Mouse (Mus musculus) ES-E14 (cell line): Measurements from ENCODE around the gene Angptl6. TPM values are rescaled to one million over a fixed set of nuclear protein-coding genes. Genes with fewer than 3 reads are reported as not detected.

Experiments used
- DNase-seq: peaks from one replicate; pipeline ENCODE4 v3.0.0-alpha.2; 2013; ENCODE audit warnings: low read depth, low spot score
- H3K27ac ChIP-seq: 2 replicates; pipeline ENCODE4 v1.5.1; 2012; ENCODE audit warnings: low read depth, mild to moderate bottlenecking, low read length, moderate library complexity, mixed read lengths; ENCODE audit not compliant: poor library complexity, insufficient read depth, severe bottlenecking
- H3K36me3 ChIP-seq: 2 replicates; pipeline ENCODE4 v1.6.1; 2012; ENCODE audit warnings: mild to moderate bottlenecking, low read length, moderate library complexity, mixed read lengths; ENCODE audit not compliant: control insufficient read depth, poor library complexity, insufficient read depth, severe bottlenecking
- H3K4me1 ChIP-seq, 2 experiments: fragments of 150-350 bp in 1 of 2; sonication (generic) in 1 of 2; 2 replicates each; pipeline ENCODE4 v1.6.1; 2012; ENCODE audit warnings: low read length in 2 of 2, mild to moderate bottlenecking in 1 of 2, mixed read lengths in 1 of 2; ENCODE audit not compliant: control insufficient read depth in 2 of 2, insufficient read depth in 2 of 2, poor library complexity in 1 of 2
- H3K4me3 ChIP-seq, 2 experiments: fragments of 150-350 bp in 1 of 2; sonication (generic) in 1 of 2; 2 replicates each; pipeline ENCODE4 v1.5.1; 2012; ENCODE audit warnings: low read length in 2 of 2, low read depth in 1 of 2, mild to moderate bottlenecking in 1 of 2, mixed read lengths in 1 of 2; ENCODE audit not compliant: insufficient read depth in 1 of 2, poor library complexity in 1 of 2, severe bottlenecking in 1 of 2
- H3K9ac ChIP-seq: 2 replicates; pipeline ENCODE4 v1.6.1; 2012; ENCODE audit warnings: low read depth, mild to moderate bottlenecking, low read length, mixed read lengths; ENCODE audit not compliant: poor library complexity, insufficient read depth, severe bottlenecking
- H3K9me3 ChIP-seq: fragments of 150-350 bp; sonication (generic); 2 replicates; pipeline ENCODE4 v1.6.1; 2012; ENCODE audit warnings: low read depth, mild to moderate bottlenecking, low read length; ENCODE audit not compliant: control insufficient read depth, insufficient read depth
- CHD2 ChIP-seq: IDR thresholded peaks from 2 replicates; pipeline ENCODE4 v1.6.1; 2014; ENCODE audit warnings: mild to moderate bottlenecking, low read depth, low read length, inconsistent platforms
- HCFC1 ChIP-seq: IDR thresholded peaks from 2 replicates; pipeline ENCODE4 v1.6.1; 2012; ENCODE audit warnings: low read length, inconsistent platforms, borderline replicate concordance; ENCODE audit not compliant: insufficient read depth
- MAFK ChIP-seq: IDR thresholded peaks from 2 replicates; pipeline ENCODE4 v1.6.1; 2014; ENCODE audit warnings: mild to moderate bottlenecking, low read depth, low read length, inconsistent platforms; ENCODE audit not compliant: insufficient read depth
- ZC3H11A ChIP-seq: IDR thresholded peaks from 2 replicates; pipeline ENCODE4 v1.6.1; 2012; ENCODE audit warnings: low read depth, mild to moderate bottlenecking, inconsistent platforms, low read length, borderline replicate concordance
- ZNF384 ChIP-seq: IDR thresholded peaks from 2 replicates; pipeline ENCODE4 v1.6.1; 2012; ENCODE audit warnings: low read depth, low read length, inconsistent platforms
- in situ Hi-C, 2 experiments: fragments of 600-800 bp; cut with MboI; formaldehyde crosslinking; loops; one replicate each; pipeline ENCODE4 v1.15.1; 2025; ENCODE audit warnings: low sequenced_read_pairs in 2 of 2, inconsistent platforms in 1 of 2; ENCODE audit not compliant: unreplicated experiment in 2 of 2
- total RNA-seq: library from RNA; depleted of rRNA; stranded (reverse); fragments of 300-350 nt; gene quantifications from 2 replicates; pipeline ENCODE4 v1.2.3, GENCODE M21; 2012

Gene Angptl6
- total RNA-seq, 1 experiment = 4.1 TPM

DNA sequence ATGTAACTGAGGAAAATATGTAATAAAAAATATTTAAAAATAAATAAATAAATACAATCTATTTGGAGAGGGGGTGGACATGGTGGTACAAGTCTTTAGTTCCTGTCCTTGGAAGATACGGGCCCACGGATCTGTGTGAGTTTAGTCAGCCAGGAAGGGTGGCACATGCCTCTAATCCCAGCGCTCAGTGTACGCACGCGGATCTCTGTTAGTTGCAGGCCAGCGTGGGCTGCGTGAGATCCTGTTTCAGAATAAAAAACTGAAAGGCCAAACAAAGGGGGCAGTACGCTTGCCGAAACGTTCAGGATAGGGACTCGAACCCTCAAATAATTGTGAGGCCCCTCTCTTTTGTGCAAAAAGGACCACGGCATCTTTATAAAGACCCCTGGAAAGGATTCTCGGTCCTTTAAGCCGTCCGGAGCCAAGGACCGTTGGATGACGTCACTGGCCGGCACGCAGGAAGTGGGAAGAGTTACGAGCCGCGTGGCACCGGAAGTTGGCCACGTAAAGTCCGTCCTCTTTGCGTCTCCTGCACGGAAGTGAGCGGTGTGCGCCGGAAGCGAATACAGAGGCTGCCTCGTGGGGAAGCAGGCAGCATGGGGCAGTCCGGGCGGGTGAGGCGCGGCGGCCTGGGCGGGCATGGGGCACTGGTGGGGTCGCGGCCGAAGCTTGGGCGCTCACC lies 8.3 kb upstream of the Angptl6 start, which contains the start of gene Ppan:
Gene Ppan, plus strand, starts transcription at position 472 of the 682 bp plus-strand sequence.
- Histone ChIP-seq H3K36me3 (peaks cover 35% of the 10 kb centered on the region), H3K9ac (peak within 1 kb of the TSS; percentile 97), H3K4me1 (peaks cover 0 to 14% of the 10 kb centered on the region in 2 experiments; a peak in 1 of 4 replicates), H3K9me3 (peaks cover 3% of the 10 kb centered on the region; the same call in 1 of the 2 replicates), H3K27ac (peak within 1 kb of the TSS; percentile 88), H3K4me3 (peak within 1 kb of the TSS; percentile 86 to 96)
- in situ Hi-C loops = no loop called here
- TF ChIP-seq CHD2 = no peak
- TF ChIP-seq HCFC1 = peak; percentile 82; the same call in 1 of the 2 replicates
- no peak for TF ChIP-seq MAFK
- peak; percentile 95 for DNase-seq

DNA sequence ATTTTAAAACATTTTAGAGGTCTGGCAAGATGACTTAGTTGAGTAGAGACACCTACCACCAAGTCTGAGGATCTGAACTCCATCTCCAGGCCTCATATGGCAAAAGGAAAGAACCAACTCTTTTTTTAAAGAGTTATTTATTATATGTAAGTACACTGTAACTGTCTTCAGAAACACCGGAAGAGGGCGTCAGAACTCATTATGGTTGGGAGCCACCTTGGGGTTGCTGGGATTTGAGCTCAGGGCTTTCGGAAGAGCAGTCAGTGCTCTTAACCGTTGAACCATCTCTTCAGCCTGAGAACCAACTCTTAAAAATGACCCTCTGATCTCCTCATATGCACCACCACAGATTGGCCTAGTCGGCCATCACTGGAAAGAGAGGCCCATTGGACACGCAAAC lies 7.7 kb upstream of the Angptl6 start:
- TF ChIP-seq ZNF384 = no peak
- TF ChIP-seq CHD2 = no peak
- TF ChIP-seq ZC3H11A = no peak
- no peak for TF ChIP-seq MAFK
- TF ChIP-seq HCFC1 = no peak
- Histone ChIP-seq H3K9ac (no peak overlapping the region; the same call in 1 of the 2 replicates), H3K4me1 (peaks cover 0 to 12% of the 10 kb centered on the region in 2 experiments; a peak in 1 of 4 replicates), H3K27ac (no peak overlapping the region), H3K4me3 (no peak overlapping the region), H3K36me3 (peaks cover 31% of the 10 kb centered on the region), H3K9me3 (peaks cover 3% of the 10 kb centered on the region; the same call in 1 of the 2 replicates)
- in situ Hi-C loops = no loop called here
- no peak for DNase-seq

DNA sequence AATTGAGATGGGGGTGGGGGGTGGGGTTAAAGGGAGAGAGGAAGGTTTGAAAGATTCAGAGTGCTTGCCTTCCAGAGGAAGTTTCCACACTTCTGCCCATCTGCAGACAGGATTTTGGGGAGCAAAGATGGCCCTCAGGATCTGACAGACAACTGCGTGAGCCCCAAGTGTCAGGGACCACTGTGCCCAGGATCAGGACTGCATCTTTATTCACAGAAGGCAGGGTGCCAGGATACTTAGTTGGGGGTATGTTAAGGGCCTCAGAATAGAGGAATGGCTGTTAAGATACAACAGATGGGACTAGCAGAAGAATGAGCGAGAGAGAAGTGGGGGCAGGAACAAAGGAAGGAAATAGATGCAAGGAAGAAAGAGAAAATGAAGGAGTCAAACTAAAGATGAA lies 7.0 kb upstream of the Angptl6 start:
- H3K27ac ChIP-seq = no peak overlapping the region
- H3K4me3 ChIP-seq = no peak overlapping the region
- peaks cover 0 to 12% of the 10 kb centered on the region in 2 experiments; a peak in 1 of 4 replicates for H3K4me1 ChIP-seq
- no peak for DNase-seq
- TF ChIP-seq ZC3H11A (no peak), ZNF384 (no peak), CHD2 (no peak), HCFC1 (no peak), MAFK (no peak)
- peaks cover 24% of the 10 kb centered on the region for H3K36me3 ChIP-seq
- no peak overlapping the region for H3K9ac ChIP-seq
- in situ Hi-C loops = no loop called here
- peaks cover 3% of the 10 kb centered on the region; the same call in 1 of the 2 replicates for H3K9me3 ChIP-seq

GRCm38 (mm10) chr9:20878710-20879065 lies 839 bp downstream of the Angptl6 start:
- Histone ChIP-seq H3K9ac (peak overlapping the region; percentile 84), H3K36me3 (peaks cover 2% of the 10 kb centered on the region; the same call in 1 of the 2 replicates), H3K4me1 (peaks cover 0 to 8% of the 10 kb centered on the region in 2 experiments; a peak in 2 of 4 replicates), H3K9me3 (no peaks in the 10 kb centered on the region), H3K4me3 (peak overlapping the region; percentile 66), H3K27ac (peak overlapping the region; percentile 68)
- in situ Hi-C loops = no loop called here
- DNase-seq = no peak
- TF ChIP-seq HCFC1 (no peak), ZNF384 (no peak), MAFK (no peak), ZC3H11A (no peak), CHD2 (no peak)
